Mouse (Mus musculus): ENCODE data around the gene Stxbp5l. TPM values are rescaled to one million over a fixed set of nuclear protein-coding genes. Genes with fewer than 3 reads are reported as not detected.

The Stxbp5l gene
- polyA plus RNA-seq, 1 experiment from 2014 or later = 0.04 TPM

DNA sequence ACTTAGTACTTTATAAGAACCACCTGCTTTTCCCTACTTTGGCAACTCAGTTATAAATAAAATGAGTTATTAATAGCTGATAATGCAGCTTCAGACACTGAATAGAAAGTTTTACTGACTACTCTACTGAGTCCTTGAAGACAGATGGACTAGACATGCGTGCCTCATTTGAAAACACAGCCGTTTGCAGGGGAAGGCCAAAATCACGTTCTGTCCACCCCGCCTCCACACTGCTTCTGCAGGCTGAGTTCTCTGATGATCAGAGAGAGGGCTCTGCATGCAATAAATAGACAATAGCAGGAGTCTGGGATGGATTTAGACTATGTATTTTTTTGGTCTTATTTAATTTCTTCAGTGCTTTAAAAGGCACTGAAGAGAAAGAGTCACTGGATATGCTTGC, 20.8 kb upstream of the Stxbp5l start:
- no peak for ATAC-seq
- Histone ChIP-seq H3K9ac (replicated peaks; ENCODE audit: low read depth) (no peak overlapping the region), H3K27ac (ENCODE audit: low read length) (no peak overlapping the region), H3K27me3 (replicated peaks; ENCODE audit: insufficient read depth, low read length) (no peaks in the 10 kb centered on the region), H3K4me2 (replicated peaks; ENCODE audit: low read depth, low read length) (no peak overlapping the region), H3K4me1 (ENCODE audit: insufficient read depth, low read depth, low read length) (no peaks in the 10 kb centered on the region), H3K4me3 (ENCODE audit: low read depth, low read length) (no peak overlapping the region), H3K36me3 (ENCODE audit: insufficient read depth, low read length) (no peaks in the 10 kb centered on the region), H3K9me3 (ENCODE audit: low read length) (no peaks in the 10 kb centered on the region)
- no peak for TF ChIP-seq EP300 (IDR thresholded peaks at IDR 0.05)
- TF ChIP-seq CTCF (IDR thresholded peaks at IDR 0.05) = no peak
- 69% methylated on average over 4 of the region's 4 CpGs for WGBS
- DNase-seq (ENCODE audit: low spot score) = no peak

DNA sequence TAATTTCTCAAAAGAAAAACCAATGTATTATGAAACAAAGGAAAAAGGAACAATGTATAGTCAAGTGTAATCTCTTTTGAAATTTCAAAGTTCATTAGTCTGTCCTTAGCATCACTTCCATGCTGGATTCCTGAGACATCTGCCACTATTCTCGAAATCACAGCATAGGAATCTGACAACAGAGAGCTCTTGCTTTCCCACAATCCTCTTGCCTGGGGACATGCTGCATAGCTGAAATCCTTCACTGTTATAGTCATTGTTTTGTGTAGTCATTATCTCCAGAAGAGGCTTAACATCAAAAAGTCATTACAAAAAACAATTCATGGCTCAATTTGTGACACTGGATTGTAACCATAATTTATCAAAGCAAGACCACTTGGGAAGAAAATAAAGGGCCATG, 20.2 kb upstream of the Stxbp5l start:
- 34% methylated on average over 1 of the region's 1 CpGs for WGBS
- Histone ChIP-seq H3K36me3 (ENCODE audit: insufficient read depth, low read length) (no peaks in the 10 kb centered on the region), H3K4me1 (ENCODE audit: insufficient read depth, low read depth, low read length) (no peaks in the 10 kb centered on the region), H3K4me2 (replicated peaks; ENCODE audit: low read depth, low read length) (no peak overlapping the region), H3K27me3 (replicated peaks; ENCODE audit: insufficient read depth, low read length) (no peaks in the 10 kb centered on the region), H3K4me3 (ENCODE audit: low read depth, low read length) (no peak overlapping the region), H3K9ac (replicated peaks; ENCODE audit: low read depth) (no peak overlapping the region), H3K27ac (ENCODE audit: low read length) (no peak overlapping the region), H3K9me3 (ENCODE audit: low read length) (no peaks in the 10 kb centered on the region)
- TF ChIP-seq CTCF (IDR thresholded peaks at IDR 0.05) (no peak), EP300 (IDR thresholded peaks at IDR 0.05) (no peak)
- no peak for DNase-seq (ENCODE audit: low spot score)
- ATAC-seq = no peak

DNA sequence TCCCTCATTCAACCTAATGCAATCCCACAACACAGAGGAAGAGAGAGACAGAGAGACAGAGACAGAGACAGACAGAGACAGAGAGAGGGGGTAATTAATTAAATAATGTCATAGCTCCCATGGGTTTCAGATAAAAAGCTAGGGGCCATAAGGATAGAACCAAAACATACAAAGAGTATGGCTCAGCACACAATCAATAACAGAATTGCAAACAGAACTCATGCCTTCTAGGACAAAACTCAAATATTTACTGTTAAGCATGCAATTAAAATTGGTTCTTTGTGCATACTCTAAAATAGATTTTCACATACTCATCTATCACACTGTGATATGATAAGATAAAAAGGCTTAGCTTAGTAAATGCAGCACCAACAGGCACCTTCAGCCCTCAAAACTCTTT, 5.2 kb upstream of the Stxbp5l start:
- DNase-seq (ENCODE audit: low spot score) (no peak), ATAC-seq (no peak)
- Histone ChIP-seq H3K4me3 (ENCODE audit: low read depth, low read length) (no peak overlapping the region), H3K4me1 (ENCODE audit: insufficient read depth, low read depth, low read length) (no peaks in the 10 kb centered on the region), H3K36me3 (ENCODE audit: insufficient read depth, low read length) (no peaks in the 10 kb centered on the region), H3K9ac (replicated peaks; ENCODE audit: low read depth) (no peak overlapping the region), H3K4me2 (replicated peaks; ENCODE audit: low read depth, low read length) (no peak overlapping the region), H3K9me3 (ENCODE audit: low read length) (no peaks in the 10 kb centered on the region), H3K27me3 (replicated peaks; ENCODE audit: insufficient read depth, low read length) (no peaks in the 10 kb centered on the region), H3K27ac (ENCODE audit: low read length) (no peak overlapping the region)
- TF ChIP-seq EP300 (IDR thresholded peaks at IDR 0.05) (no peak), CTCF (IDR thresholded peaks at IDR 0.05) (no peak)

DNA sequence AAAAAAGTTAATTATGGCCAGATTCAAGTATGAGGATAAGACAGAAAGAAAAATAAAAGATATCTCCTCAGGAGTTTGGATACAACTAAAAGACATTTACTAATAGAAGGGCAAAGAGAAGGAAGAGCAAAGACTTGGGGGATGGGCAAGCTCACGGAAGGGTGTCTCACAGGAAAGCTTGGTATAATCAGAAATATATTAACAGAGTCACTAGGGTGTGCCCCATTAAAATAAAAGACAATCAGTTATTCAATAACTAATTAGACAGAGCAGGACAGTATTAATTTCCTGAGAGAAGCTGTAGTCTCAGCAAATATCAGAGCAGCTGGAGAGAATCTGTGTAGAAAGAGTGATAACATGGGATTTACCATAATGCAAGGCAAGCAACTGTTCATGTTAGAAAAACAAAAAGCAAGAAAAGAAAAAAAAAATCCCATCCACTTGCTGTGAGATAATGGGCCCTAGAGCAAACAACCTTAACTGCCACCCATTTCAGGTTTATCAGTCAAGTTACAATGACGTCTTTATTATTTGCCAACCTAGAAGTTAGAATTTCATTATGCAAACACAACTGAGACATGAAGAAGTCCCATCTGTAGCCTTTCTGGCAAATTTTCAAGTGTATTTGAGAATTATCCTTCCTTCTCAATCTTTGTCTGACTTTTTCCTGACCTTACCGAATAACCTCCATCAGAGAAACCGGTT, 4.6 kb upstream of the Stxbp5l start:
- TF ChIP-seq EP300 (IDR thresholded peaks at IDR 0.05) = no peak
- TF ChIP-seq CTCF (IDR thresholded peaks at IDR 0.05) = no peak
- ATAC-seq (no peak), DNase-seq (ENCODE audit: low spot score) (no peak)
- Histone ChIP-seq H3K27ac (ENCODE audit: low read length) (no peak overlapping the region), H3K4me1 (ENCODE audit: insufficient read depth, low read depth, low read length) (no peaks in the 10 kb centered on the region), H3K4me3 (ENCODE audit: low read depth, low read length) (no peak overlapping the region), H3K27me3 (replicated peaks; ENCODE audit: insufficient read depth, low read length) (no peaks in the 10 kb centered on the region), H3K9ac (replicated peaks; ENCODE audit: low read depth) (no peak overlapping the region), H3K9me3 (ENCODE audit: low read length) (no peaks in the 10 kb centered on the region), H3K4me2 (replicated peaks; ENCODE audit: low read depth, low read length) (no peak overlapping the region), H3K36me3 (ENCODE audit: insufficient read depth, low read length) (no peaks in the 10 kb centered on the region)
- 44% methylated on average over 4 of the region's 4 CpGs for WGBS

DNA sequence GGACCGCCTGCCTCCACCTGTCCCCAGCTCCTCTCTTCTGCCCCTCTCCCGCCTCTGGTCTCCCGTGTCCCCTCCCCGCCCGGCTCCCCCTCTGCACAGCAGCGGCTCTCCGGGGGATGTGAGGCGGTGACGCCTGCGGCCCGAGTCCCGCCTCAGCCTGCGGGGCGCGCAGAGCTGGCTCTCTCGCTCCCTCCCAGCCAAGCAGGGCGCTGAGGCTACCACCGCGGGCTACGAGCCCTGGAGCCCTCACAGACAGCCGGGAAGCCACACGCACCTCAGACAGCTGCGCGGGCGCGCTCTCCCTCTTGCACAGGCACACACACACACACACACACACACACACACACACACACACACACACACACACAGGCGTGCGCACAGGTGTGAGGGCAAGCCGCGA, 393 bp downstream of the Stxbp5l start:
- no peaks in the 10 kb centered on the region for H3K9me3 ChIP-seq (ENCODE audit: low read length)
- H3K36me3 ChIP-seq (ENCODE audit: insufficient read depth, low read length) = no peaks in the 10 kb centered on the region
- H3K27ac ChIP-seq (ENCODE audit: low read length) = no peak overlapping the region
- TF ChIP-seq CTCF (IDR thresholded peaks at IDR 0.05) = no peak
- no peak for TF ChIP-seq EP300 (IDR thresholded peaks at IDR 0.05)
- under 1% methylated on average over 27 of the region's 30 CpGs for whole genome bisulfite sequencing
- H3K4me3 ChIP-seq (ENCODE audit: low read depth, low read length) = peak overlapping the region; percentile 34
- no peaks in the 10 kb centered on the region; the same call in 1 of the 2 replicates for H3K27me3 ChIP-seq (replicated peaks; ENCODE audit: insufficient read depth, low read length)
- DNase-seq (ENCODE audit: low spot score) (no peak), ATAC-seq (peak; percentile 28)
- H3K4me1 ChIP-seq (ENCODE audit: insufficient read depth, low read depth, low read length) = peaks cover 4% of the 10 kb centered on the region; the same call in 1 of the 2 replicates
- H3K9ac ChIP-seq (replicated peaks; ENCODE audit: low read depth) = no peak overlapping the region
- peak overlapping the region; percentile 76 for H3K4me2 ChIP-seq (replicated peaks; ENCODE audit: low read depth, low read length)

DNA sequence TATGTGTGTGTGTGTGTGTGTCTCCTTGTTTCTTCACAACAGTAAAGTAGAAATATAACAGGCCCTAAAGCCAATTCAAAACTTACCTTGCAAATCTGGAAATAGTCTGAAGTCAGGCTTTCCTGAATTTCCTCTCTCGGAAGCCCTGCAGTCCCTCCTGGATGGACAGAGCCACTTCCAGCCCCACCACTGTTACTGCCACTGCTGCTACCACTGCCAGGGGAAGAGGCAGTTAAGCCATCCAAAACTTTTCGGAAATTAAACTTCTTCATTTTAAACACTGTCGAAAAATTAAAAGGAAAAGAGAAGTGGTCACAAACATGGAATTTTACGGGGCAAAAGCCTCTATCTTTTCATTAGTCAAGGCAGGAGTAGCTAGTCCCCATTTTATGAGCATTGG, 1.3 kb downstream of the Stxbp5l start:
- H3K4me2 ChIP-seq (replicated peaks; ENCODE audit: low read depth, low read length) = no peak overlapping the region
- H3K27ac ChIP-seq (ENCODE audit: low read length) = no peak overlapping the region
- no peaks in the 10 kb centered on the region for H3K36me3 ChIP-seq (ENCODE audit: insufficient read depth, low read length)
- no peaks in the 10 kb centered on the region for H3K9me3 ChIP-seq (ENCODE audit: low read length)
- H3K27me3 ChIP-seq (replicated peaks; ENCODE audit: insufficient read depth, low read length) = no peaks in the 10 kb centered on the region; the same call in 1 of the 2 replicates
- H3K9ac ChIP-seq (replicated peaks; ENCODE audit: low read depth) = no peak overlapping the region
- no peak overlapping the region for H3K4me3 ChIP-seq (ENCODE audit: low read depth, low read length)
- TF ChIP-seq CTCF (IDR thresholded peaks at IDR 0.05) (no peak), EP300 (IDR thresholded peaks at IDR 0.05) (no peak)
- H3K4me1 ChIP-seq (ENCODE audit: insufficient read depth, low read depth, low read length) = peaks cover 4% of the 10 kb centered on the region; the same call in 1 of the 2 replicates
- 54% methylated on average over 4 of the region's 4 CpGs for WGBS
- ATAC-seq = no peak
- DNase-seq (ENCODE audit: low spot score) = no peak
